Mouse (Mus musculus): Measurements from ENCODE around the gene Olfr619. TPM values are rescaled to one million over a fixed set of nuclear protein-coding genes. Genes with fewer than 3 reads are reported as not detected.

The Olfr619 gene
- total RNA-seq (2021), result not detected

- no peak for DNase-seq
- intact Hi-C loops (cut with DNase I), result no loop called here
Observed at GRCm38 (mm10) chr7:103600275-103600674, at the start of gene Olfr619. Gene Olfr619 (plus strand): TSS chr7:103600575.

GRCm38 (mm10) chr7:103555779-103556178 is 44.6 kb upstream of the Olfr619 start, which contains the start of gene Olfr615:
Gene Olfr615 (plus strand): TSS chr7:103556079.
- no peak for DNase-seq
- intact Hi-C loops (cut with DNase I), result no loop called here

- no peak for DNase-seq
- intact Hi-C loops (cut with DNase I), result no loop called here
Observed at GRCm38 (mm10) chr7:103569043-103569442, 31.3 kb upstream of the Olfr619 start, which contains the start of gene Olfr616. Gene Olfr616 (minus strand): TSS chr7:103569143.

- no peak for DNase-seq
- intact Hi-C loops (cut with DNase I), result no loop called here
Observed at GRCm38 (mm10) chr7:103572761-103573160, 27.6 kb upstream of the Olfr619 start, which contains the start of gene Olfr617. Gene Olfr617 (plus strand): TSS chr7:103573061.

- DNase-seq, result no peak
Observed at GRCm38 (mm10) chr7:103589803-103590202, 10.6 kb upstream of the Olfr619 start, which contains the start of gene Olfr618. Gene Olfr618 (plus strand): TSS chr7:103590103.

GRCm38 (mm10) chr7:103607425-103607824 is 7.0 kb downstream of the Olfr619 start:
- intact Hi-C loops (cut with DNase I), result no loop called here

More at GRCm38 (mm10) chr7:103589803-103590202, 10.6 kb upstream of the Olfr619 start, which contains the start of gene Olfr618:
- intact Hi-C loops (cut with DNase I), result no loop called here

GRCm38 (mm10) chr7:103612434-103612833 is 12.1 kb downstream of the Olfr619 start, which contains the start of gene Olfr620:
Gene Olfr620 (minus strand): TSS chr7:103612534.
- no peak for DNase-seq
- intact Hi-C loops (cut with DNase I), result no loop called here

More at GRCm38 (mm10) chr7:103607425-103607824, 7.0 kb downstream of the Olfr619 start:
- DNase-seq, result no peak

GRCm38 (mm10) chr7:103636795-103637194 is 36.4 kb downstream of the Olfr619 start:
- intact Hi-C loops (cut with DNase I), result no loop called here

GRCm38 (mm10) chr7:103642602-103643001 is 42.2 kb downstream of the Olfr619 start, which contains the start of gene Olfr622:
Gene Olfr622 (minus strand): TSS chr7:103642702.
- DNase-seq, result no peak
- intact Hi-C loops (cut with DNase I), result no loop called here

More at GRCm38 (mm10) chr7:103636795-103637194, 36.4 kb downstream of the Olfr619 start:
- no peak for DNase-seq

- intact Hi-C loops (cut with DNase I), result no loop called here
- no peak for DNase-seq
Observed at GRCm38 (mm10) chr7:103644070-103644469, 43.7 kb downstream of the Olfr619 start.

Small RNA genes within 50 kb of the gene (microRNA-seq; reads per million reads assigned to microRNA genes)
- gene Gm26506 (ENCODE audit: borderline number of aligned reads in 2 of 2), result 0 reads per million in 2 experiments

Other genes with a start within 250 kb of the Olfr619 start
- not detected for gene Olfr601, start 237.9 kb upstream of the Olfr619 start, total RNA-seq (2021)
- gene Olfr603, start 214.4 kb upstream of the Olfr619 start, total RNA-seq (2021), result not detected
- gene Usp17lc, start 185.5 kb upstream of the Olfr619 start, total RNA-seq (2021), result not detected
- gene Olfr605, start 155.1 kb upstream of the Olfr619 start, total RNA-seq (2021), result not detected
- not detected for gene Olfr606, start 151.5 kb upstream of the Olfr619 start, total RNA-seq (2021)
- not detected for gene Olfr607, start 136.4 kb upstream of the Olfr619 start, total RNA-seq (2021)
- gene Olfr608, start 130.7 kb upstream of the Olfr619 start, total RNA-seq (2021), result not detected
- not detected for gene Olfr609, start 102.5 kb upstream of the Olfr619 start, total RNA-seq (2021)
- not detected for gene Olfr610, start 88.5 kb upstream of the Olfr619 start, total RNA-seq (2021)
- gene Olfr611, start 79.7 kb upstream of the Olfr619 start, total RNA-seq (2021), result not detected
- not detected for gene Olfr612, start 57.9 kb upstream of the Olfr619 start, total RNA-seq (2021)
- not detected for gene Olfr613, start 52.5 kb upstream of the Olfr619 start, total RNA-seq (2021)
- not detected for gene Olfr615, start 44.5 kb upstream of the Olfr619 start, total RNA-seq (2021)
- not detected for gene Olfr616, start 31.4 kb upstream of the Olfr619 start, total RNA-seq (2021)
- gene Olfr617, start 27.5 kb upstream of the Olfr619 start, total RNA-seq (2021), result not detected
- gene Olfr618, start 10.5 kb upstream of the Olfr619 start, total RNA-seq (2021), result not detected
- gene Olfr620, start 12.0 kb downstream of the Olfr619 start, total RNA-seq (2021), result not detected
- not detected for gene Olfr622, start 42.1 kb downstream of the Olfr619 start, total RNA-seq (2021)
- not detected for gene Olfr623, start 63.1 kb downstream of the Olfr619 start, total RNA-seq (2021)
- gene Olfr624, start 70.6 kb downstream of the Olfr619 start, total RNA-seq (2021), result not detected
- not detected for gene Olfr625-ps1, start 82.1 kb downstream of the Olfr619 start, total RNA-seq (2021)
- not detected for gene Olfr243, start 114.1 kb downstream of the Olfr619 start, total RNA-seq (2021)
- not detected for gene Olfr628, start 129.8 kb downstream of the Olfr619 start, total RNA-seq (2021)
- gene Olfr629, start 144.4 kb downstream of the Olfr619 start, total RNA-seq (2021), result not detected
- gene Olfr630, start 156.8 kb downstream of the Olfr619 start, total RNA-seq (2021), result not detected
- not detected for gene Olfr69, start 171.0 kb downstream of the Olfr619 start, total RNA-seq (2021)
- gene Olfr68, start 179.1 kb downstream of the Olfr619 start, total RNA-seq (2021), result not detected
- not detected for gene Olfr67, start 191.2 kb downstream of the Olfr619 start, total RNA-seq (2021)
- 1,000 to 10,000 TPM; 1,102 to 1,464 TPM for gene Hbb-bt, start 213.4 kb downstream of the Olfr619 start, total RNA-seq (2021)
- gene Hbb-bs, start 227.5 kb downstream of the Olfr619 start, total RNA-seq (2021), result over 10,000 TPM in 1 of 2 experiments, 1,000 to 10,000 TPM in 1; 9,168 to 11,645 TPM
- gene Hbb-bh2, start 239.9 kb downstream of the Olfr619 start, total RNA-seq (2021), result not detected
- gene Hbb-bh1, start 242.6 kb downstream of the Olfr619 start, total RNA-seq (2021), result not detected